Mouse (Mus musculus) MEL (cell line): ENCODE results near the gene Ltb4r2. TPM values are rescaled to one million over a fixed set of nuclear protein-coding genes. Genes with fewer than 3 reads are reported as not detected.

ENCODE experiments used
- DNase-seq: peaks from one replicate; pipeline ENCODE4 v3.0.0; 2011; ENCODE audit warnings: low read depth, low spot score
- H3K27ac ChIP-seq: 2 replicates; pipeline ENCODE4 v1.5.1; 2012; ENCODE audit warnings: low read depth, mild to moderate bottlenecking, control low read depth, low read length, moderate library complexity; ENCODE audit not compliant: control insufficient read depth
- H3K27me3 ChIP-seq, 2 experiments: fragments of 150-350 bp in 1 of 2; sonication (generic) in 1 of 2; 2 replicates each; pipeline ENCODE4 v1.6.1; 2012; ENCODE audit warnings: low read length in 2 of 2, mild to moderate bottlenecking in 2 of 2, improper control_type of control experiment in 1 of 2, moderate library complexity in 1 of 2; ENCODE audit not compliant: insufficient read depth in 2 of 2, control insufficient read depth in 1 of 2
- H3K36me3 ChIP-seq, 2 experiments: 2 replicates each; pipeline ENCODE4 v1.6.1; 2012 to 2014; ENCODE audit warnings: low read length in 2 of 2, improper control_type of control experiment in 1 of 2, inconsistent platforms in 1 of 2, mild to moderate bottlenecking in 1 of 2; ENCODE audit not compliant: insufficient read depth in 2 of 2, control insufficient read depth in 1 of 2
- H3K4me1 ChIP-seq, 2 experiments: fragments of 150-350 bp in 1 of 2; sonication (generic) in 1 of 2; 2 replicates each; pipeline ENCODE4 v1.6.1; 2012; ENCODE audit warnings: low read length in 2 of 2, improper control_type of control experiment in 1 of 2, mild to moderate bottlenecking in 1 of 2; ENCODE audit not compliant: insufficient read depth in 2 of 2, control insufficient read depth in 1 of 2
- H3K4me3 ChIP-seq, 2 experiments: fragments of 150-350 bp in 1 of 2; sonication (generic) in 1 of 2; 2 replicates each; pipeline ENCODE4 v1.5.1; 2012; ENCODE audit warnings: low read depth in 2 of 2, low read length in 2 of 2, mild to moderate bottlenecking in 2 of 2, moderate library complexity in 2 of 2, control low read depth in 1 of 2, improper control_type of control experiment in 1 of 2; ENCODE audit not compliant: control insufficient read depth in 1 of 2, insufficient read depth in 1 of 2
- H3K79me2 ChIP-seq: 2 replicates; pipeline ENCODE4 v1.6.1; 2012; ENCODE audit warnings: mild to moderate bottlenecking, low read length, moderate library complexity; ENCODE audit not compliant: control insufficient read depth, poor library complexity, insufficient read depth
- H3K9ac ChIP-seq: 2 replicates; pipeline ENCODE4 v1.6.1; 2012; ENCODE audit warnings: low read depth, mild to moderate bottlenecking, control low read depth, low read length, moderate library complexity; ENCODE audit not compliant: control insufficient read depth, poor library complexity, severe bottlenecking
- H3K9me3 ChIP-seq: fragments of 150-350 bp; sonication (generic); replicated peaks from 2 replicates; pipeline ENCODE4 v1.6.1; 2012; ENCODE audit warnings: mild to moderate bottlenecking, low read length, improper control_type of control experiment, moderate library complexity; ENCODE audit not compliant: insufficient read depth
- CHD1 ChIP-seq: IDR thresholded peaks from 2 replicates; pipeline ENCODE4 v1.6.1; 2012; ENCODE audit warnings: low read depth, mild to moderate bottlenecking, inconsistent platforms, low read length, improper control_type of control experiment
- CHD2 ChIP-seq: IDR thresholded peaks from 2 replicates; pipeline ENCODE4 v1.6.1; 2011; ENCODE audit warnings: low read length, improper control_type of control experiment
- EP300 ChIP-seq, 2 experiments: IDR thresholded peaks; 2 replicates each; pipeline ENCODE4 v1.6.1; 2011; ENCODE audit warnings: improper control_type of control experiment in 2 of 2, low read length in 2 of 2, low read depth in 1 of 2, mild to moderate bottlenecking in 1 of 2
- ETS1 ChIP-seq: IDR thresholded peaks from 2 replicates; pipeline ENCODE4 v1.6.1; 2012; ENCODE audit warnings: low read depth, mild to moderate bottlenecking, inconsistent platforms, low read length, improper control_type of control experiment, moderate library complexity
- GATA1 ChIP-seq: IDR thresholded peaks from 2 replicates; pipeline ENCODE4 v1.6.1; 2011; ENCODE audit warnings: low read depth, low read length, improper control_type of control experiment
- JUND ChIP-seq: IDR thresholded peaks from 2 replicates; pipeline ENCODE4 v1.6.1; 2011; ENCODE audit warnings: low read depth, mild to moderate bottlenecking, improper control_type of control experiment, low read length
- MAFK ChIP-seq: IDR thresholded peaks from 2 replicates; pipeline ENCODE4 v1.6.1; 2011; ENCODE audit warnings: low read depth, mild to moderate bottlenecking, low read length, improper control_type of control experiment, borderline replicate concordance
- MAX ChIP-seq: IDR thresholded peaks from 2 replicates; pipeline ENCODE4 v1.6.1; 2011; ENCODE audit warnings: low read length, improper control_type of control experiment
- MAZ ChIP-seq: IDR thresholded peaks from 2 replicates; pipeline ENCODE4 v1.6.1; 2012; ENCODE audit warnings: low read depth, mild to moderate bottlenecking, inconsistent platforms, low read length, improper control_type of control experiment
- MEF2A ChIP-seq: IDR thresholded peaks from 2 replicates; pipeline ENCODE4 v1.6.1; 2014; ENCODE audit warnings: low read depth, mild to moderate bottlenecking, inconsistent platforms, low read length, improper control_type of control experiment; ENCODE audit not compliant: poor library complexity, insufficient replicate concordance, severe bottlenecking; ENCODE audit errors: extremely low read depth
- MXI1 ChIP-seq: IDR thresholded peaks from 2 replicates; pipeline ENCODE4 v1.6.1; 2011; ENCODE audit warnings: mild to moderate bottlenecking, low read depth, low read length, improper control_type of control experiment
- MYC ChIP-seq: IDR thresholded peaks from 2 replicates; pipeline ENCODE4 v1.6.1; 2011; ENCODE audit warnings: low read depth, mild to moderate bottlenecking, low read length, improper control_type of control experiment, moderate library complexity
- NELFE ChIP-seq: IDR thresholded peaks from 2 replicates; pipeline ENCODE4 v1.6.1; 2011; ENCODE audit warnings: low read depth, low read length, improper control_type of control experiment
- POLR2A ChIP-seq, 2 experiments: IDR thresholded peaks; 2 replicates each; pipeline ENCODE4 v1.6.1; 2011 to 2012; ENCODE audit warnings: low read length in 2 of 2, mild to moderate bottlenecking in 2 of 2, control low read depth in 1 of 2, improper control_type of control experiment in 1 of 2, low read depth in 1 of 2, moderate library complexity in 1 of 2; ENCODE audit not compliant: control insufficient read depth in 1 of 2, insufficient read depth in 1 of 2, poor library complexity in 1 of 2
- POLR2AphosphoS2 ChIP-seq: IDR thresholded peaks from 2 replicates; pipeline ENCODE4 v1.6.1; 2011; ENCODE audit warnings: low read length, improper control_type of control experiment
- SIN3A ChIP-seq: IDR thresholded peaks from 2 replicates; pipeline ENCODE4 v1.6.1; 2012; ENCODE audit warnings: low read length, improper control_type of control experiment, inconsistent platforms
- TAL1 ChIP-seq: IDR thresholded peaks from 2 replicates; pipeline ENCODE4 v1.6.1; 2012; ENCODE audit warnings: mild to moderate bottlenecking, inconsistent platforms, low read length, moderate library complexity, mixed read lengths
- TCF12 ChIP-seq: IDR thresholded peaks from 2 replicates; pipeline ENCODE4 v1.6.1; 2014; ENCODE audit warnings: low read depth, mild to moderate bottlenecking, inconsistent platforms, low read length, improper control_type of control experiment, moderate library complexity
- USF1 ChIP-seq: IDR thresholded peaks from 2 replicates; pipeline ENCODE4 v1.6.1; 2014; ENCODE audit warnings: low read depth, mild to moderate bottlenecking, inconsistent platforms, low read length, improper control_type of control experiment, moderate library complexity
- ZKSCAN1 ChIP-seq: IDR thresholded peaks from 2 replicates; pipeline ENCODE4 v1.6.1; 2012; ENCODE audit warnings: low read depth, mild to moderate bottlenecking, inconsistent platforms, low read length, improper control_type of control experiment, moderate library complexity
- polyA plus RNA-seq, 2 experiments: library from polyadenylated mRNA; stranded (reverse) in 1 of 2; unstranded in 1 of 2; fragments of >175 nt in 1 of 2; fragments of >200 nt in 1 of 2; gene quantifications; 2 replicates each; pipeline versions ENCODE4 v1.2.1 to v1.2.4; 2012; ENCODE audit warnings: low replicate concordance in 2 of 2, low read depth in 1 of 2; ENCODE audit not compliant: insufficient read length in 2 of 2, insufficient read depth in 1 of 2, missing spikeins in 1 of 2
- total RNA-seq: library from RNA; depleted of rRNA; stranded (reverse); fragments of 300-350 nt; gene quantifications from 2 replicates; pipeline ENCODE4 v1.2.3, GENCODE M21; 2012

Gene Ltb4r2
- total and polyA plus RNA-seq, 3 experiments, result 0.19 to 0.52 TPM; not detected in 1

DNA sequence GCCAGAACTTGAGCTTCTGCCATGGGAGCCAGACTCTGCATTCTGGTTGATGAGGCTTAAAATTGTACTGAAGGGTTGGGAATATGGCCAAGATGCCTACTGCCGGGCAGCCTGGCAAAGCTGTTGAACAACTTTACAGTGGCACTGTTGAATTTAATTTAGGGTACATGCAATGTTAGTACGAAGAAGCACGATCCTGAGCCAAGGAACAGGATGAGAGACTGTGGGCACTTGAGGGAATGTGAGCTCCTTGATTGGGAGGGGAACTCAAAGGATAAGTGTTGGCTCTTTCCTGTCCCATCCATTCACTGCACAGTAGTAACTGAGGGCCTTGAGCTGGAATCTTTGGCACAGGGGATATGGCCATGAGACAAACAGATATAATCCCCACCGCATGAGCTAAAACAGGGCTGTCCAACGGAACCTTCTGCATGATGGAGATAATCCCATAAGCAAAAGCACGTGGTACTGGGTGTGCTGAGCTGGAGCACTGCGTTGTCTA is 30.6 kb upstream of the Ltb4r2 start:
- no peaks in the 10 kb centered on the region for H3K79me2 ChIP-seq
- no peak overlapping the region for H3K27ac ChIP-seq
- peak; percentile 65 for DNase-seq
- peaks cover 0 to 25% of the 10 kb centered on the region in 2 experiments; a peak in 2 of 4 replicates for H3K36me3 ChIP-seq
- no peak overlapping the region for H3K9ac ChIP-seq
- H3K4me1 ChIP-seq, result peaks cover 13 to 46% of the 10 kb centered on the region in 2 experiments
- H3K9me3 ChIP-seq, result no peaks in the 10 kb centered on the region
- H3K27me3 ChIP-seq, result no peaks in the 10 kb centered on the region
- TF ChIP-seq MAX (peak; percentile 96), USF1 (peak; percentile 82), EP300 (IDR thresholded peaks at IDR 0.05; ENCODE audit: low read depth in 1 of 2, low read length in 2 of 2) (peak; percentile 65 to 86), NELFE (no peak), MAZ (no peak), SIN3A (peak; percentile 60), TAL1 (peak; percentile 83), ETS1 (peak; percentile 52), TCF12 (peak; percentile 81), MEF2A (peak; percentile 29; the same call in 1 of the 2 replicates), MYC (peak; percentile 83), MXI1 (peak; percentile 70; the same call in 1 of the 2 replicates), ZKSCAN1 (no peak), GATA1 (peak; percentile 38; the same call in 1 of the 2 replicates)
- TF ChIP-seq, all 39 proteins: peak for 11
- H3K4me3 ChIP-seq, result no peak overlapping the region

DNA sequence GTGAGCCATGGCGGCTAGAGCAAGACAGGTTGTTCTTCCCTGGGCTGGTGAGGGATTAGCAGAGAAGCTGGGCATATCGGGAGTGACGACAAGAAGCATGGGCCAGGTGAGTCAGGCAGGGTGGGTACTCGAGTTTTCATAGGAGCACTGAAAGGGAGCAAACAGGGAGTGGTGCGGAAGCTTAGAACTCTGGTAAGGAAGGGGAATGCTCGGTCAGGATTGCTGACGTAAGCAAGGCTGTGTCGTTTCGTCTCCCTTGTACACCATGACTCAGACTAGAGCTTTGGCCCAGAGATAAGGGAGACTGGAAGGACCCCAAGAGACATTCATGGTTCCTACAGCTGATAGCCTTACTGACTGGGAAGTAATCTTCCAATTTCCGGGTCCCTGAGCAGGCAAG is 27.3 kb upstream of the Ltb4r2 start:
- Histone ChIP-seq H3K27me3 (no peaks in the 10 kb centered on the region), H3K36me3 (peaks cover 0 to 35% of the 10 kb centered on the region in 2 experiments; a peak in 2 of 4 replicates), H3K9ac (no peak overlapping the region), H3K27ac (no peak overlapping the region), H3K79me2 (no peaks in the 10 kb centered on the region), H3K4me3 (no peak overlapping the region), H3K9me3 (no peaks in the 10 kb centered on the region), H3K4me1 (peaks cover 25 to 55% of the 10 kb centered on the region in 2 experiments)
- no peak for TF ChIP-seq POLR2AphosphoS2
- peak; percentile 82 for TF ChIP-seq ETS1
- no peak for TF ChIP-seq POLR2A (IDR thresholded peaks at IDR 0.05; ENCODE audit: control insufficient read depth in 1 of 2, insufficient read depth in 1 of 2, low read depth in 1 of 2, low read length in 2 of 2, poor library complexity in 1 of 2)
- TF ChIP-seq GATA1, result peak; percentile 58; the same call in 1 of the 2 replicates
- TF ChIP-seq CHD2, result no peak
- TF ChIP-seq CHD1, result no peak
- TF ChIP-seq EP300 (IDR thresholded peaks at IDR 0.05; ENCODE audit: low read depth in 1 of 2, low read length in 2 of 2), result peak; percentile 28 to 38; a peak in 2 of 4 replicates
- no peak for TF ChIP-seq TAL1
- TF ChIP-seq MAFK, result 0 out of 2 replicates have a peak, but pooled peaks have one; percentile 53
- 0 out of 2 replicates have a peak, but pooled peaks have one; percentile 16 for TF ChIP-seq JUND
- DNase-seq, result no peak
